In genomic region chr9:50333413-50333812, GRCm38 (mm10) we compare ENCODE assay signal across 7 mouse cellular contexts. TPM values are rescaled to one million over a fixed set of nuclear protein-coding genes. Genes with fewer than 3 reads are reported as not detected.
DNase-seq lines count a peak whose midpoint lies in the region; ATAC-seq and TF ChIP-seq lines count a peak whose summit lies in the region.

No protein-coding gene starts in this region.

- no peak for TF ChIP-seq POLR2A in testis, adult 2 months (IDR thresholded peaks at IDR 0.05; ENCODE audit: control insufficient read depth, low read depth, low read length)

- DNase-seq in testis, postnatal 14 days (ENCODE audit: low spot score): no peak
- DNase-seq in adrenal gland, postnatal 14 days: peak; percentile 65
- peak; percentile 16 for DNase-seq in fibroblast of lung, adult 2 months (ENCODE audit: low read depth)
- DNase-seq in kidney, adult 9 months: peak; percentile 54
- DNase-seq in liver, postnatal 0 days: peak; percentile 64
- DNase-seq in right cerebral cortex, postnatal 14 days: peak; percentile 64

- no peak overlapping the region for H3K4me3 ChIP-seq in testis, adult 2 months (ENCODE audit: control insufficient read depth, low read depth, low read length)
- H3K4me3 ChIP-seq in liver, postnatal 0 days (ENCODE audit: low read depth, low read length): no peak overlapping the region

- no peaks in the 10 kb centered on the region for H3K36me3 ChIP-seq in testis, adult 2 months (ENCODE audit: control insufficient read depth, insufficient read depth, low read length)
- no peaks in the 10 kb centered on the region for H3K36me3 ChIP-seq in liver, postnatal 0 days (replicated peaks; ENCODE audit: insufficient read depth, low read length)

- H3K27me3 ChIP-seq in testis, adult 2 months (ENCODE audit: control insufficient read depth, insufficient read depth, low read length): no peaks in the 10 kb centered on the region
- H3K27me3 ChIP-seq in liver, postnatal 0 days (ENCODE audit: insufficient read depth, low read length): no peaks in the 10 kb centered on the region

- H3K9ac ChIP-seq in liver, postnatal 0 days (replicated peaks): no peak overlapping the region

- H3K9me3 ChIP-seq in liver, postnatal 0 days (ENCODE audit: low read length): no peaks in the 10 kb centered on the region

- no peak overlapping the region for H3K4me2 ChIP-seq in liver, postnatal 0 days (ENCODE audit: low read depth, low read length)

- no peaks in the 10 kb centered on the region for H3K4me1 ChIP-seq in testis, adult 2 months (ENCODE audit: control insufficient read depth, insufficient read depth, low read length)
- no peaks in the 10 kb centered on the region for H3K4me1 ChIP-seq in liver, postnatal 0 days (ENCODE audit: insufficient read depth)

- H3K27ac ChIP-seq in testis, adult 2 months (ENCODE audit: control insufficient read depth, insufficient read depth, low read depth, low read length): no peak overlapping the region
- H3K27ac ChIP-seq in liver, postnatal 0 days (ENCODE audit: low read depth): no peak overlapping the region

- TF ChIP-seq CTCF in testis, adult 2 months (IDR thresholded peaks at IDR 0.05; ENCODE audit: control insufficient read depth, insufficient read depth, insufficient replicate concordance, low read depth, low read length): peak; percentile 43; the same call in 1 of the 2 replicates
- TF ChIP-seq CTCF in liver, postnatal 0 days (IDR thresholded peaks at IDR 0.05; ENCODE audit: low read depth): peak; percentile 76

- TF ChIP-seq EP300 in liver, postnatal 0 days (IDR thresholded peaks at IDR 0.05; ENCODE audit: low read depth): no peak

- 32% methylated on average over 6 of the region's 6 CpGs for WGBS in liver, postnatal 0 days (ENCODE audit: insufficient replicate concordance)

- no peak for ATAC-seq in liver, postnatal 0 days

RNA-seq across cellular contexts. Expression of gene Rpl10-ps3, which starts 11.4 kb away (rescaled TPM):
- 5.3 and 6.6 TPM in 2 replicates for polyA plus RNA-seq in testis, adult 2 months (2012; rRNA removed)
- total RNA-seq in adrenal gland, postnatal 14 days (2021): 879 and 1,024 TPM in 2 replicates
- 185 and 194 TPM in 2 replicates for polyA plus RNA-seq in liver, postnatal 0 days (2015; fragmentation: Nextera tagmentation; extraction: Ambion mirVana)

Comparison
In these comparisons a context has a peak if more than half of its experiments do, and no peak if none do; other contexts are left out.
1. RNA of gene Rpl10-ps3, which starts 11.4 kb away (polyA plus RNA-seq): 185 to 194 TPM in liver, postnatal 0 days; 5.3 to 6.6 TPM in testis, adult 2 months; every median in the first group is over 10 times any median in the second.